Mouse (Mus musculus) spleen, adult 2 months (tissue): Measurements from ENCODE around the gene Rreb1.

Source experiments
- CTCF ChIP-seq: fragments of 200-500 bp; IDR thresholded peaks from 2 replicates; pipeline ENCODE4 v1.5.1; 2011; ENCODE audit warnings: mild to moderate bottlenecking, inconsistent platforms; ENCODE audit not compliant: insufficient read depth, insufficient read length, insufficient replicate concordance; ENCODE audit errors: extremely low read depth
- POLR2A ChIP-seq: fragments of 200-500 bp; IDR thresholded peaks from 2 replicates; pipeline ENCODE4 v1.6.1; 2011; ENCODE audit warnings: low read depth, low read length, inconsistent platforms

DNA sequence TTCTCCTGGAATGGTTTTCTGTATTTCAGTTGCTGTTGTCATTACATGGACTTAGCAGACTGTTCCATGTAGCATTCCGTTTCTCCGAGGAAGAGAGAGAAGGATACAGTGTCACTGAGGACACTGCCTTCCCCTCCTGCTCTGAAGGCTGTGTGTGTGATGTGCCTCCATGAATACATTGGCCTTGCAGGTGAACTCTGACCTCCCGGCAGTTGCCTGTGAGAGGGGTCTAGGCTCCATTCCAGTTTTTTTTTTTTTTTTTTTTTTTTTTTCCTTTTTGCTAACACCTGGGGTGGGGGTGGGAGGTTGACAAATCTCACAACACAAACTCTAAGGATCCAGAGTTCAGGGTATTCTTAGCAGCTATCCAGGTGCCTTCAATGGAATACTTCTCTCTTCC is 124.8 kb downstream of the Rreb1 start:
- TF ChIP-seq CTCF (no peak), POLR2A (no peak)
